Mouse (Mus musculus): ENCODE results near the gene Grasp. TPM values are rescaled to one million over a fixed set of nuclear protein-coding genes. Genes with fewer than 3 reads are reported as not detected.

Grasp gene
- polyA plus RNA-seq, 1 experiment from 2014 or later: 6.7 TPM

- 24% methylated on average over 3 of the region's 3 CpGs for WGBS
- Histone ChIP-seq H3K27ac (replicated peaks; ENCODE audit: low read depth, low read length) (no peak overlapping the region), H3K4me1 (ENCODE audit: control insufficient read depth, insufficient read depth, low read length) (no peaks in the 10 kb centered on the region), H3K4me3 (ENCODE audit: low read depth, low read length) (no peak overlapping the region), H3K4me2 (ENCODE audit: low read depth, severe bottlenecking) (no peak overlapping the region), H3K9ac (ENCODE audit: low read length) (no peak overlapping the region), H3K27me3 (ENCODE audit: control insufficient read depth, insufficient read depth, low read length) (no peaks in the 10 kb centered on the region), H3K9me3 (ENCODE audit: control insufficient read depth, low read length) (no peaks in the 10 kb centered on the region), H3K36me3 (ENCODE audit: control insufficient read depth, insufficient read depth, low read length) (peaks cover 43% of the 10 kb centered on the region)
- DNase-seq (ENCODE audit: low spot score) (peak; percentile 74), ATAC-seq (ENCODE audit: insufficient number of reproducible peaks, low FRiP score, low TSS enrichment, low read depth) (no peak)
Observed at GRCm38 (mm10) chr15:101198218-101198617, 25.8 kb upstream of the Grasp start.

DNA sequence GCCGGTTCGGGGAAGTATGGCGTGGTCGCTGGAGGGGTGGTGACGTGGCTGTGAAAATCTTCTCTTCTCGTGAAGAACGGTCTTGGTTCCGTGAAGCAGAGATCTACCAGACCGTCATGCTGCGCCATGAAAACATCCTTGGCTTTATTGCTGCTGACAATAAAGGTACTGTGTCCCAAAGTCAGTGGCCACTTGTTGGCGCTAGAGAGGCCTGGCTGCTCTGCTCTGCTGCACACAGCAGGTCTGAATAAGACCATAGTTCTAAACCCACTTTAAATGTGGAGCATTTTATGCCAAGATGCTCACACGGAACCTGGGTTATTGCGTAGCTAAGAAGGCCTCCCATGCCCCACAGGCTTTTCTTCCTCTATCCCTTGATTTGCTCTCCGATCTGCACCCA is 25.1 kb upstream of the Grasp start:
- Histone ChIP-seq H3K9ac (ENCODE audit: low read length) (no peak overlapping the region), H3K9me3 (ENCODE audit: control insufficient read depth, low read length) (no peaks in the 10 kb centered on the region), H3K4me2 (ENCODE audit: low read depth, severe bottlenecking) (no peak overlapping the region), H3K27ac (replicated peaks; ENCODE audit: low read depth, low read length) (no peak overlapping the region), H3K27me3 (ENCODE audit: control insufficient read depth, insufficient read depth, low read length) (no peaks in the 10 kb centered on the region), H3K4me1 (ENCODE audit: control insufficient read depth, insufficient read depth, low read length) (no peaks in the 10 kb centered on the region), H3K36me3 (ENCODE audit: control insufficient read depth, insufficient read depth, low read length) (peaks cover 43% of the 10 kb centered on the region), H3K4me3 (ENCODE audit: low read depth, low read length) (no peak overlapping the region)
- DNase-seq (ENCODE audit: low spot score) (no peak), ATAC-seq (ENCODE audit: insufficient number of reproducible peaks, low FRiP score, low TSS enrichment, low read depth) (no peak)
- WGBS: 91% methylated on average over 14 of the region's 14 CpGs

GRCm38 (mm10) chr15:101200777-101201295 is 23.2 kb upstream of the Grasp start:
- Histone ChIP-seq H3K4me1 (ENCODE audit: control insufficient read depth, insufficient read depth, low read length) (no peaks in the 10 kb centered on the region), H3K9ac (ENCODE audit: low read length) (no peak overlapping the region), H3K9me3 (ENCODE audit: control insufficient read depth, low read length) (no peaks in the 10 kb centered on the region), H3K4me2 (ENCODE audit: low read depth, severe bottlenecking) (no peak overlapping the region), H3K36me3 (ENCODE audit: control insufficient read depth, insufficient read depth, low read length) (peaks cover 33% of the 10 kb centered on the region), H3K27ac (replicated peaks; ENCODE audit: low read depth, low read length) (no peak overlapping the region), H3K27me3 (ENCODE audit: control insufficient read depth, insufficient read depth, low read length) (no peaks in the 10 kb centered on the region), H3K4me3 (ENCODE audit: low read depth, low read length) (no peak overlapping the region)
- 98% methylated on average over 9 of the region's 9 CpGs for WGBS
- DNase-seq (ENCODE audit: low spot score) (no peak), ATAC-seq (ENCODE audit: insufficient number of reproducible peaks, low FRiP score, low TSS enrichment, low read depth) (no peak)

GRCm38 (mm10) chr15:101201414-101201813 is 22.6 kb upstream of the Grasp start:
- ATAC-seq (ENCODE audit: insufficient number of reproducible peaks, low FRiP score, low TSS enrichment, low read depth): no peak
- WGBS: 96% methylated on average over 3 of the region's 3 CpGs
- no peak overlapping the region for H3K9ac ChIP-seq (ENCODE audit: low read length)
- H3K27me3 ChIP-seq (ENCODE audit: control insufficient read depth, insufficient read depth, low read length): no peaks in the 10 kb centered on the region
- H3K4me2 ChIP-seq (ENCODE audit: low read depth, severe bottlenecking): no peak overlapping the region
- peaks cover 28% of the 10 kb centered on the region for H3K36me3 ChIP-seq (ENCODE audit: control insufficient read depth, insufficient read depth, low read length)
- H3K4me1 ChIP-seq (ENCODE audit: control insufficient read depth, insufficient read depth, low read length): no peaks in the 10 kb centered on the region
- H3K9me3 ChIP-seq (ENCODE audit: control insufficient read depth, low read length): no peaks in the 10 kb centered on the region
- no peak overlapping the region for H3K27ac ChIP-seq (replicated peaks; ENCODE audit: low read depth, low read length)
- H3K4me3 ChIP-seq (ENCODE audit: low read depth, low read length): no peak overlapping the region
- no peak for DNase-seq (ENCODE audit: low spot score)

GRCm38 (mm10) chr15:101203673-101204072 is 20.3 kb upstream of the Grasp start:
- no peak overlapping the region for H3K9ac ChIP-seq (ENCODE audit: low read length)
- no peaks in the 10 kb centered on the region for H3K27me3 ChIP-seq (ENCODE audit: control insufficient read depth, insufficient read depth, low read length)
- H3K4me2 ChIP-seq (ENCODE audit: low read depth, severe bottlenecking): no peak overlapping the region
- peaks cover 26% of the 10 kb centered on the region for H3K36me3 ChIP-seq (ENCODE audit: control insufficient read depth, insufficient read depth, low read length)
- H3K4me1 ChIP-seq (ENCODE audit: control insufficient read depth, insufficient read depth, low read length): no peaks in the 10 kb centered on the region
- H3K4me3 ChIP-seq (ENCODE audit: low read depth, low read length): no peak overlapping the region
- H3K27ac ChIP-seq (replicated peaks; ENCODE audit: low read depth, low read length): no peak overlapping the region
- no peak for DNase-seq (ENCODE audit: low spot score)
- WGBS: 75% methylated on average over 4 of the region's 4 CpGs
- no peaks in the 10 kb centered on the region for H3K9me3 ChIP-seq (ENCODE audit: control insufficient read depth, low read length)
- no peak for ATAC-seq (ENCODE audit: insufficient number of reproducible peaks, low FRiP score, low TSS enrichment, low read depth)

DNA sequence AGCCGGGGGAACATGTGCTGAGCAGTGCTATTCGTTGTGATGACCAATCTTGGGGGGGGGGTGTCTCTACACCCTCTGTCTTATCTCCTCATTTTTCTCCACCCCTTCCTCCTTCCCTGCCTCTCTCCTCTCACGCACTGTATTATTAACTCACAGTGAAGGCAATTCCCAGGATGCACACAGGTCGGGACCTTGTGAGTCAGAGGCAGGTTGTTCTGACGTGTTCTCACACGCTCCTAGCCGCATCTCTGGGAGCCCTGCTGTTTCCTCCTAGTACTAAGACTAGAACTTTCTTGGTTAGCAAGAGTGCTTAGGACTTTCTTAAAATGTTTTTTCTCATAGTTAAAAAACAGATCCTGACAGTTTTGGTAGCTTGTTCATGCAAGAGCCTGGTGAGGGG is 19.2 kb upstream of the Grasp start:
- Histone ChIP-seq H3K27me3 (ENCODE audit: control insufficient read depth, insufficient read depth, low read length) (no peaks in the 10 kb centered on the region), H3K4me3 (ENCODE audit: low read depth, low read length) (no peak overlapping the region), H3K27ac (replicated peaks; ENCODE audit: low read depth, low read length) (no peak overlapping the region), H3K9me3 (ENCODE audit: control insufficient read depth, low read length) (no peaks in the 10 kb centered on the region), H3K36me3 (ENCODE audit: control insufficient read depth, insufficient read depth, low read length) (peaks cover 28% of the 10 kb centered on the region), H3K9ac (ENCODE audit: low read length) (no peak overlapping the region), H3K4me2 (ENCODE audit: low read depth, severe bottlenecking) (no peak overlapping the region), H3K4me1 (ENCODE audit: control insufficient read depth, insufficient read depth, low read length) (no peaks in the 10 kb centered on the region)
- DNase-seq (ENCODE audit: low spot score) (no peak), ATAC-seq (ENCODE audit: insufficient number of reproducible peaks, low FRiP score, low TSS enrichment, low read depth) (no peak)
- 81% methylated on average over 7 of the region's 7 CpGs for WGBS

DNA sequence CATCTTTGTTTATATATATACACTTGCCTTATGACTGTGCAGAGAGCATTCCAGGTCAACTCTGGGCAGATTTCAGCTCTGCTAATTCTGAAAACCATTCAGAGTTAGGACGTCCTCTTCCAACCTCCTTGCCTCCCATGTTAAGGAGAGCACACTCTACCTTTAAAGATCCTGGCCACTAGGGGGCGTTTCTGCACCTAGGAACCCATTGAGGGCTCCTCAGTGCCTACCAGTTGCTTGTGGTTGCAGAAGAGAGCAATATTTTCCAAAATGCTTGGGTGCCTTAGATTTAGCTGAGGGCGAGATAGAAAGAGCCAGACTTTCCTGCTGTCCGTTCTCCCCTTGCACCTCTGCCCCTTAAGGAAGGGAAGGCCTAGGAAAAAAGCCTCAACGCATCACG is 13.8 kb upstream of the Grasp start:
- no peak overlapping the region for H3K9ac ChIP-seq (ENCODE audit: low read length)
- WGBS: 69% methylated on average over 6 of the region's 6 CpGs
- peak; percentile 68; the same call in 1 of the 2 replicates for ATAC-seq (ENCODE audit: insufficient number of reproducible peaks, low FRiP score, low TSS enrichment, low read depth)
- H3K36me3 ChIP-seq (ENCODE audit: control insufficient read depth, insufficient read depth, low read length): peaks cover 4% of the 10 kb centered on the region; the same call in 1 of the 2 replicates
- DNase-seq (ENCODE audit: low spot score): peak; percentile 78
- H3K4me1 ChIP-seq (ENCODE audit: control insufficient read depth, insufficient read depth, low read length): no peaks in the 10 kb centered on the region
- H3K27ac ChIP-seq (replicated peaks; ENCODE audit: low read depth, low read length): no peak overlapping the region
- no peaks in the 10 kb centered on the region for H3K9me3 ChIP-seq (ENCODE audit: control insufficient read depth, low read length)
- no peaks in the 10 kb centered on the region for H3K27me3 ChIP-seq (ENCODE audit: control insufficient read depth, insufficient read depth, low read length)
- H3K4me2 ChIP-seq (ENCODE audit: low read depth, severe bottlenecking): no peak overlapping the region
- no peak overlapping the region for H3K4me3 ChIP-seq (ENCODE audit: low read depth, low read length)

DNA sequence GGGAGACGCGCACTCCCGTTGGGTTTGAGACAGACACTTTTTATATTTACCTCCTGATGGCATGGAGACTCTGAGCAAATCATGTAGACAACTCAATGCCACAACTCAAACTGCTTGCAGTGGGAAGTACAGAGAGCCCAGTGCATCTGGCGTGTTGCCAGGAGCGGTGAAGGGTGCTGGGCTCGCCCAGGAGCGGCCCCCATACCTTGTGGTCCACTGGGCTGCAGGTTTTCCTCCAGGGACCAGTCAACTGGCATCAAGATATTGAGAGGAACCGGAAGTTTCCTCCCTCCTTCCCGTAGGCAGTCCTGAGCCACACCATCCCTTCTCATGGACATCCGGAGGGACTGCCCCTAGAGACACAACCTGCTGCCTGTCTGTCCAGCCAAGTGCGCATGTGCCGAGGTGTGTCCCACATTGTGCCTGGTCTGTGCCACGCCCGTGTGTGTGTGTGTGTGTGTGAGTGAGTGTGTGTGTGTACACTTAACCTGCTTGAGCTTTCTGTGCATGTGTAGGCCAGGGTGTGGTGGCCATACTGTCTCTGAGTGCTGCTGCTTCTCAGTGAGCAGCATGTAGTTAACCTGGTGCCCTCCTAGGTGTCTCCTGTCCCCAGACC is 12.9 kb upstream of the Grasp start:
- Histone ChIP-seq H3K9me3 (ENCODE audit: control insufficient read depth, low read length) (no peaks in the 10 kb centered on the region), H3K4me1 (ENCODE audit: control insufficient read depth, insufficient read depth, low read length) (no peaks in the 10 kb centered on the region), H3K27me3 (ENCODE audit: control insufficient read depth, insufficient read depth, low read length) (no peaks in the 10 kb centered on the region), H3K4me2 (ENCODE audit: low read depth, severe bottlenecking) (no peak overlapping the region), H3K9ac (ENCODE audit: low read length) (no peak overlapping the region), H3K4me3 (ENCODE audit: low read depth, low read length) (no peak overlapping the region), H3K36me3 (ENCODE audit: control insufficient read depth, insufficient read depth, low read length) (peaks cover 4% of the 10 kb centered on the region; the same call in 1 of the 2 replicates), H3K27ac (replicated peaks; ENCODE audit: low read depth, low read length) (no peak overlapping the region)
- no peak for DNase-seq (ENCODE audit: low spot score)
- 95% methylated on average over 14 of the region's 14 CpGs for WGBS
- no peak for ATAC-seq (ENCODE audit: insufficient number of reproducible peaks, low FRiP score, low TSS enrichment, low read depth)

DNA sequence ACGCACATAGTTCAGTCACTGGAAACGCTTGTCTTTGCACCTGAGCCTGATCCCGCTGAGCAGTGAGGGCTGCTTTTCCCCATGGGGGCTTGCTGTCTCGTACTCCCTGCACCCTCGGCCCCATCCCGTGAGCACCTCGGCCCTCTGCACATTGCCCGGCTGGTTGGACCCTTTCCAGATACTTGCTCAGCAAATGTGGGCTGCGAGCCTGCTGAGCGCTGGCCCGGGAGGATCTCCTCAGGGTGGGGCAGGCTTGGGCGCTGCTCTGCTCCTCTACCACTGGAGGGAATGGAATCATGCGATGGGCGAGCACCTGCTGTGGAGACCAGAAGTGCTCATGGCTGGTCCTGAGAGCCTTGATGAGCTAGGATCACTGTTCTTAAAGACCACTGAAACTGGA is 11.6 kb upstream of the Grasp start:
- DNase-seq (ENCODE audit: low spot score): no peak
- Histone ChIP-seq H3K4me3 (ENCODE audit: low read depth, low read length) (no peak overlapping the region), H3K27me3 (ENCODE audit: control insufficient read depth, insufficient read depth, low read length) (no peaks in the 10 kb centered on the region), H3K4me1 (ENCODE audit: control insufficient read depth, insufficient read depth, low read length) (no peaks in the 10 kb centered on the region), H3K27ac (replicated peaks; ENCODE audit: low read depth, low read length) (no peak overlapping the region), H3K9ac (ENCODE audit: low read length) (no peak overlapping the region), H3K9me3 (ENCODE audit: control insufficient read depth, low read length) (no peaks in the 10 kb centered on the region), H3K4me2 (ENCODE audit: low read depth, severe bottlenecking) (no peak overlapping the region), H3K36me3 (ENCODE audit: control insufficient read depth, insufficient read depth, low read length) (peaks cover 4% of the 10 kb centered on the region; the same call in 1 of the 2 replicates)
- no peak for ATAC-seq (ENCODE audit: insufficient number of reproducible peaks, low FRiP score, low TSS enrichment, low read depth)
- 89% methylated on average over 14 of the region's 14 CpGs for WGBS

Measured in limb, embryonic 11.5 days (tissue).